15 mouse cellular contexts compared by ENCODE assay signal in the genomic region with DNA sequence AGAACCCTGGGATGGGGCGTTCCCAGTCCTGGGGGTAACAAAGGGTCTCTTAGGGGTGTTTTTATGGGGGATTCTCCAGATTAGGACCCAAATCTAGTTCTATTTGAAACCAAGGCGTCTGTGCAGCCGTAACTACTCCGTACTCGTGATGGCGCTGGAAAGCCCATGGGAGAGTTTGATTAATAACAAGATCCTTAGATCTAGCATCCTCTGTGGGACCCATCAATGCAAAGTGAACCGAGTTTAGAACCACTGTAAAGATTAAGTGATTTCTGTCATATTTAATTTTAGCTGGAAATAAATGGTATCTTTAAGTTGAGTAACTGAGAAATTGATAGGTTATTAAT. TPM values are rescaled to one million over a fixed set of nuclear protein-coding genes. Genes with fewer than 3 reads are reported as not detected.
DNase-seq lines count a peak whose midpoint lies in the region; ATAC-seq and TF ChIP-seq lines count a peak whose summit lies in the region.
"Had no signal": no experiment of that assay in that cellular context is flagged by ENCODE, and none has a peak within 500 bp of the region (broad histone marks: within the 10 kb centered on the region; RNA-seq: fewer than 3 reads in every experiment).

No protein-coding gene starts in this region.

- H3K4me2 ChIP-seq in lung, embryonic 16.5 days (ENCODE audit: low read depth, low read length) = no peak overlapping the region; the same call in 1 of the 2 replicates
- peak overlapping the region; percentile 55 for H3K4me2 ChIP-seq in forebrain, postnatal 0 days (ENCODE audit: low read depth)
- no peak overlapping the region for H3K4me2 ChIP-seq in intestine, embryonic 16.5 days (ENCODE audit: low read depth, low read length)
- H3K4me2 ChIP-seq in neural tube, embryonic 12.5 days (replicated peaks) = peak overlapping the region; percentile 59; the same call in 1 of the 2 replicates
- no peak overlapping the region for H3K4me2 ChIP-seq in liver, embryonic 12.5 days

- no peak for DNase-seq in lung, postnatal 14 days
- no peak for DNase-seq in forebrain, postnatal 0 days
- DNase-seq in retina, postnatal 1 day = no peak
- DNase-seq in natural killer cell, adult 2 months (ENCODE audit: low spot score in 2 of 2) = no peak

- H3K4me1 ChIP-seq in lung, embryonic 16.5 days (replicated peaks; ENCODE audit: control insufficient read depth, insufficient read depth, low read length) = no peaks in the 10 kb centered on the region
- no peaks in the 10 kb centered on the region for H3K4me1 ChIP-seq in forebrain, postnatal 0 days (ENCODE audit: insufficient read depth)
- H3K4me1 ChIP-seq in intestine, embryonic 16.5 days (ENCODE audit: control insufficient read depth, insufficient read depth, low read length) = no peaks in the 10 kb centered on the region
- no peaks in the 10 kb centered on the region for H3K4me1 ChIP-seq in neural tube, embryonic 12.5 days
- no peaks in the 10 kb centered on the region for H3K4me1 ChIP-seq in liver, embryonic 12.5 days

- 72% methylated on average over 7 of the region's 7 CpGs for WGBS in lung, embryonic 16.5 days
- WGBS in forebrain, postnatal 0 days = 72% methylated on average over 7 of the region's 7 CpGs
- WGBS in intestine, embryonic 16.5 days = 78% methylated on average over 7 of the region's 7 CpGs
- 70% methylated on average over 7 of the region's 7 CpGs for WGBS in neural tube, embryonic 12.5 days
- 61% methylated on average over 7 of the region's 7 CpGs for WGBS in liver, embryonic 12.5 days (ENCODE audit: insufficient replicate concordance)

- 0 out of 2 replicates have a peak overlapping the region, but pooled peaks have one; percentile 48 for H3K9ac ChIP-seq in lung, embryonic 16.5 days (ENCODE audit: low read length)
- peak overlapping the region; percentile 45; the same call in 1 of the 2 replicates for H3K9ac ChIP-seq in forebrain, postnatal 0 days
- H3K9ac ChIP-seq in intestine, embryonic 16.5 days (ENCODE audit: low read depth, low read length) = peak overlapping the region; percentile 53; the same call in 1 of the 2 replicates
- peak overlapping the region; percentile 33; the same call in 1 of the 2 replicates for H3K9ac ChIP-seq in neural tube, embryonic 12.5 days
- no peak overlapping the region for H3K9ac ChIP-seq in liver, embryonic 12.5 days
- H3K9ac ChIP-seq: embryonic facial prominence, embryonic 15.5 days had no signal

- H3K27ac ChIP-seq in lung, embryonic 16.5 days (ENCODE audit: low read length) = peak overlapping the region; percentile 36
- no peak overlapping the region for H3K27ac ChIP-seq in forebrain, postnatal 0 days (ENCODE audit: low read depth, low read length)
- no peak overlapping the region for H3K27ac ChIP-seq in intestine, embryonic 16.5 days (ENCODE audit: low read length)
- H3K27ac ChIP-seq in neural tube, embryonic 12.5 days = no peak overlapping the region
- H3K27ac ChIP-seq in liver, embryonic 12.5 days = no peak overlapping the region
- H3K27ac ChIP-seq: embryonic facial prominence, embryonic 15.5 days had no signal

- TF ChIP-seq CTCF in forebrain, postnatal 0 days (IDR thresholded peaks at IDR 0.05; ENCODE audit: low read depth) = no peak

- no peak overlapping the region for H3K4me3 ChIP-seq in lung, embryonic 16.5 days (ENCODE audit: low read length)
- no peak overlapping the region for H3K4me3 ChIP-seq in forebrain, postnatal 0 days (ENCODE audit: low read depth, low read length)
- no peak overlapping the region for H3K4me3 ChIP-seq in intestine, embryonic 16.5 days (ENCODE audit: low read length)
- no peak overlapping the region for H3K4me3 ChIP-seq in neural tube, embryonic 12.5 days
- no peak overlapping the region for H3K4me3 ChIP-seq in liver, embryonic 12.5 days
- H3K4me3 ChIP-seq: myocyte had no signal

- no peaks in the 10 kb centered on the region for H3K27me3 ChIP-seq in lung, embryonic 16.5 days (ENCODE audit: control insufficient read depth, insufficient read depth, low read depth, low read length)
- H3K27me3 ChIP-seq in forebrain, postnatal 0 days (ENCODE audit: insufficient read depth, low read length) = no peaks in the 10 kb centered on the region
- H3K27me3 ChIP-seq in intestine, embryonic 16.5 days (replicated peaks; ENCODE audit: control insufficient read depth, insufficient read depth, low read length) = no peaks in the 10 kb centered on the region; the same call in 1 of the 2 replicates
- no peaks in the 10 kb centered on the region; the same call in 1 of the 2 replicates for H3K27me3 ChIP-seq in neural tube, embryonic 12.5 days (replicated peaks)
- no peaks in the 10 kb centered on the region for H3K27me3 ChIP-seq in liver, embryonic 12.5 days (replicated peaks)
- H3K27me3 ChIP-seq: embryonic facial prominence, embryonic 15.5 days had no signal

- no peaks in the 10 kb centered on the region for H3K36me3 ChIP-seq in lung, embryonic 16.5 days (ENCODE audit: control insufficient read depth, insufficient read depth, low read length)
- no peaks in the 10 kb centered on the region for H3K36me3 ChIP-seq in forebrain, postnatal 0 days (ENCODE audit: insufficient read depth)
- H3K36me3 ChIP-seq in intestine, embryonic 16.5 days (ENCODE audit: control insufficient read depth, insufficient read depth, low read length) = no peaks in the 10 kb centered on the region
- no peaks in the 10 kb centered on the region for H3K36me3 ChIP-seq in neural tube, embryonic 12.5 days
- no peaks in the 10 kb centered on the region for H3K36me3 ChIP-seq in liver, embryonic 12.5 days
- H3K36me3 ChIP-seq: embryonic facial prominence, embryonic 15.5 days had no signal

- ATAC-seq in lung, embryonic 16.5 days (ENCODE audit: low read depth) = no peak
- ATAC-seq in forebrain, postnatal 0 days = peak; percentile 23; the same call in 1 of the 2 replicates
- 0 out of 2 replicates have a peak, but pooled peaks have one; percentile 21 for ATAC-seq in intestine, embryonic 16.5 days
- 0 out of 2 replicates have a peak, but pooled peaks have one; percentile 53 for ATAC-seq in neural tube, embryonic 12.5 days (ENCODE audit: low FRiP score, low read depth)
- no peak for ATAC-seq in liver, embryonic 12.5 days

- no peaks in the 10 kb centered on the region for H3K9me3 ChIP-seq in lung, embryonic 16.5 days (ENCODE audit: control insufficient read depth, low read length)
- H3K9me3 ChIP-seq in forebrain, postnatal 0 days (ENCODE audit: low read length) = no peaks in the 10 kb centered on the region
- H3K9me3 ChIP-seq in intestine, embryonic 16.5 days (ENCODE audit: control insufficient read depth, low read length) = no peaks in the 10 kb centered on the region
- no peaks in the 10 kb centered on the region for H3K9me3 ChIP-seq in neural tube, embryonic 12.5 days
- H3K9me3 ChIP-seq in liver, embryonic 12.5 days (replicated peaks) = no peaks in the 10 kb centered on the region
- H3K9me3 ChIP-seq: embryonic facial prominence, embryonic 15.5 days had no signal

RNA-seq across cellular contexts. Expression of a gene that starts 5.1 kb away (rescaled TPM):
- polyA plus RNA-seq in lung, embryonic 16.5 days (2015; fragmentation: Nextera tagmentation; extraction: Ambion mirVana) = 0.15 TPM in 1 of 2 replicates, not detected in the other
- total RNA-seq in forebrain, postnatal 0 days (2014; rRNA removed) = not detected in 2 replicates
- 0.09 TPM in 1 of 2 replicates, not detected in the other for polyA plus RNA-seq in forebrain, postnatal 0 days (2015; fragmentation: Nextera tagmentation; extraction: Ambion mirVana)
- 0.24 TPM in 1 of 2 replicates, not detected in the other for polyA plus RNA-seq in intestine, embryonic 16.5 days (2015; fragmentation: Nextera tagmentation; extraction: Ambion mirVana)
- polyA plus RNA-seq in neural tube, embryonic 12.5 days (2016; fragmentation: Nextera tagmentation; extraction: Ambion mirVana) = not detected in 2 replicates
- not detected in 2 replicates for polyA plus RNA-seq in liver, embryonic 12.5 days (2016; fragmentation: Nextera tagmentation; extraction: Ambion mirVana)
- total RNA-seq: gastrocnemius, postnatal 14 days; heart, postnatal 25 days; left cerebral cortex, postnatal 10 days had no signal
- polyA plus RNA-seq: large intestine, adult 2 months; liver, embryonic 16.5 days; myocyte had no signal

RNA-seq across cellular contexts. Expression of a gene that starts 18.9 kb away (rescaled TPM):
- polyA plus RNA-seq in lung, embryonic 16.5 days (2015; fragmentation: Nextera tagmentation; extraction: Ambion mirVana) = 0.50 and 1.5 TPM in 2 replicates
- total RNA-seq in forebrain, postnatal 0 days (2014; rRNA removed) = 0.62 and 1.6 TPM in 2 replicates
- 1.0 TPM in 2 replicates for polyA plus RNA-seq in forebrain, postnatal 0 days (2015; fragmentation: Nextera tagmentation; extraction: Ambion mirVana)
- 0.18 and 0.24 TPM in 2 replicates for polyA plus RNA-seq in intestine, embryonic 16.5 days (2015; fragmentation: Nextera tagmentation; extraction: Ambion mirVana)
- polyA plus RNA-seq in neural tube, embryonic 12.5 days (2016; fragmentation: Nextera tagmentation; extraction: Ambion mirVana) = not detected in 2 replicates
- polyA plus RNA-seq in liver, embryonic 12.5 days (2016; fragmentation: Nextera tagmentation; extraction: Ambion mirVana) = 0.19 and 0.26 TPM in 2 replicates
- polyA plus RNA-seq: large intestine, adult 2 months had no signal

RNA-seq across cellular contexts. Expression of a gene that starts 53.9 kb away (rescaled TPM):
- 8.6 and 9.1 TPM in 2 replicates for polyA plus RNA-seq in lung, embryonic 16.5 days (2015; fragmentation: Nextera tagmentation; extraction: Ambion mirVana)
- total RNA-seq in forebrain, postnatal 0 days (2014; rRNA removed) = 6.4 and 7.5 TPM in 2 replicates
- 4.6 and 5.0 TPM in 2 replicates for polyA plus RNA-seq in forebrain, postnatal 0 days (2015; fragmentation: Nextera tagmentation; extraction: Ambion mirVana)
- 405 and 573 TPM in 2 replicates for polyA plus RNA-seq in intestine, embryonic 16.5 days (2015; fragmentation: Nextera tagmentation; extraction: Ambion mirVana)
- 10.2 and 10.9 TPM in 2 replicates for polyA plus RNA-seq in neural tube, embryonic 12.5 days (2016; fragmentation: Nextera tagmentation; extraction: Ambion mirVana)
- polyA plus RNA-seq in liver, embryonic 12.5 days (2016; fragmentation: Nextera tagmentation; extraction: Ambion mirVana) = 36.3 and 37.0 TPM in 2 replicates

RNA-seq across cellular contexts. Expression of a gene that starts 55.4 kb away (rescaled TPM):
- polyA plus RNA-seq in lung, embryonic 16.5 days (2015; fragmentation: Nextera tagmentation; extraction: Ambion mirVana) = 9.9 and 11.4 TPM in 2 replicates
- total RNA-seq in forebrain, postnatal 0 days (2014; rRNA removed) = 2.5 and 7.2 TPM in 2 replicates
- polyA plus RNA-seq in forebrain, postnatal 0 days (2015; fragmentation: Nextera tagmentation; extraction: Ambion mirVana) = 5.1 and 6.2 TPM in 2 replicates
- 9.2 and 9.4 TPM in 2 replicates for polyA plus RNA-seq in intestine, embryonic 16.5 days (2015; fragmentation: Nextera tagmentation; extraction: Ambion mirVana)
- polyA plus RNA-seq in neural tube, embryonic 12.5 days (2016; fragmentation: Nextera tagmentation; extraction: Ambion mirVana) = 9.8 and 11.9 TPM in 2 replicates
- 8.8 and 11.0 TPM in 2 replicates for polyA plus RNA-seq in liver, embryonic 12.5 days (2016; fragmentation: Nextera tagmentation; extraction: Ambion mirVana)

Comparison
In these comparisons a context has a peak if more than half of its experiments do, and no peak if none do; other contexts are left out.
1. ATAC-seq: peak in forebrain, postnatal 0 days (single experiment), intestine, embryonic 16.5 days (single experiment) and neural tube, embryonic 12.5 days (single experiment); none in lung, embryonic 16.5 days (single experiment) and liver, embryonic 12.5 days (single experiment).
2. H3K4me2 ChIP-seq: peak in forebrain, postnatal 0 days (single experiment) and neural tube, embryonic 12.5 days (single experiment); none in lung, embryonic 16.5 days (single experiment), intestine, embryonic 16.5 days (single experiment) and liver, embryonic 12.5 days (single experiment).
3. RNA of a gene that starts 53.9 kb away (polyA plus RNA-seq): 405 to 573 TPM in intestine, embryonic 16.5 days; 36.3 to 37.0 TPM in liver, embryonic 12.5 days, 10.2 to 10.9 TPM in neural tube, embryonic 12.5 days, 8.6 to 9.1 TPM in lung, embryonic 16.5 days and 4.6 to 5.0 TPM in forebrain, postnatal 0 days; every median in the first group is over 10 times any median in the second.